Mouse (Mus musculus): ENCODE measurements at regions not wholly inside any gene's neighbourhood (a gene's known extent, or its start where the extent isn't known, plus 50 kb on each side); places are given as distances from the start of the nearest gene placed in this dataset.

DNA sequence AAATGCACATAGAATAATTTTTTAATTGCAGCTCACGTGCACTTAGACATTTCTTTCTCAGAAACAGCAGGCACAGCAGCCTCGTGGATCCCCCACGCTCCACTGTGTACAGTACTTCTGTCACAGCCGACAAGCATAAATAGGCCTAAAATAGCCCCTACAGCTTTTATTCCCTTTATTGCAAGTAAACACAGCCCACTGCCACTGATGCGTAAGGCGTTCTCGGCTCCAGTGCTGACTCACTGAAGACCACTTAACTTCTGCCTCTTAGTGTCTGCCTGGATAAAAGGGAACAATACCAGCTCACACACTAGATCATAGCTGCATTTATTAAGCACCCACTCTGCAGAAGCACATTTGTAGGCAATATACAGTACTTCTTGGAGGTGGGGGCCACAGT, 60.5 kb upstream of the Actbl2 start:
- H3K27ac ChIP-seq, result no peak overlapping the region
- no peak overlapping the region for H3K9ac ChIP-seq
- H3K4me1 ChIP-seq (replicated peaks), result peaks cover 8% of the 10 kb centered on the region
- H3K36me3 ChIP-seq, result no peaks in the 10 kb centered on the region
- no peak overlapping the region for H3K4me2 ChIP-seq
- no peak; the same call in 1 of the 2 replicates for ATAC-seq (ENCODE audit: low FRiP score)
- no peaks in the 10 kb centered on the region for H3K27me3 ChIP-seq
- WGBS, result 54% methylated on average over 7 of the region's 7 CpGs
- no peak overlapping the region for H3K4me3 ChIP-seq
- H3K9me3 ChIP-seq, result no peaks in the 10 kb centered on the region

DNA sequence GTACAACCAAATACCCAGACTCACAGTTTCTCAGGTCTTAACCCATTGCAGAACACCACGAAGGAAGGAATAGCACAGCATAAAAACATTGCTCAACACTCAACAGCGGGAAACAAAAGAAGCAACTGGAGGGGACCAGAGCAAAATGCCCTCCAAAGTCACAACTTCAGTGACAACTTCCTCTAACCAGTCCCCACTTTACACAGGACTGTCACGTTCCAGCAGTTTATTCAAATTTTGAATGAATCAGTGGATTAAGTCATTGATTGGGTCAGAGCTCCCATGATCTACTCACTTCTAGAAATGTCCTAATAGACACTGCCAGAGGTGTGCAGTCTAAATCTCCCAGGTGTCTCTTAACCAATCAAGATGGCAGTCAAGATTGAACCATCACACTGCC, 53.3 kb upstream of the Actbl2 start:
- Histone ChIP-seq H3K27me3 (no peaks in the 10 kb centered on the region), H3K4me3 (no peak overlapping the region), H3K4me2 (no peak overlapping the region), H3K4me1 (replicated peaks) (no peaks in the 10 kb centered on the region), H3K27ac (no peak overlapping the region), H3K9ac (no peak overlapping the region), H3K9me3 (no peaks in the 10 kb centered on the region), H3K36me3 (no peaks in the 10 kb centered on the region)
- ATAC-seq (ENCODE audit: low FRiP score), result no peak
- WGBS, result 87% methylated on average over 3 of the region's 3 CpGs

DNA sequence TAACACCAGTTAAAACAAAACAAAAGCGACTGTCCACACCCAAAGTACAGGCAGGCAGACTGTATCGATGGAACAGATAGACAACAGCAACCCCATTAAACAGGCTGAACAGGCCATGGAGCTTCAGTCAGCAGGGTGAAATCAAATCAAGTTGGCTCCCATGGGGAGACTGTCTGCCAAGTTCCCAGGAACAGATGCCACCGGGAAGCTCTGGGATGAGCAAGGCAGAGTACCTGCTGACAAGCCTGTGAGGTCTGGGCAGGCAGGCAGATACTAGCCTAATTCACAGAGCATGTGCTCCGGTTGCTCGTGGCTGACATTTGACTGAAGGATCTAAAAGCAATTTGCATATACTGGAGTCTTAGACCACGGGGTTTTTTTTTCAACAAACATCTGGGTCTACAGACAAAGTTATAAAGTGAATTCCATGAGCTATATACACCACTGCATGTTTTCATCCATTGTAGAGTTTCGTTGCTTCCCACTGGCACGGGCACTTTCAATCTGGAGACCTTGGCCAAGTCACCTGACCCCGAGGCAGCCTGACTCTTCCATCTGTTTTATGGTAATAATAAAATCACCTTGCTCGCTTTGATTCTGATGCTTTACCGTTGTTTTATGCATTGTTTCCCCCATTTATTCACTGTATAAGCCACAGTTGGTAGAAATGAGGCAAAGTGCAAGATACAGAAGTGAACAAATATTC, 50.1 kb upstream of the Actbl2 start:
- no peak overlapping the region for H3K4me2 ChIP-seq
- no peak overlapping the region for H3K9ac ChIP-seq
- no peaks in the 10 kb centered on the region for H3K27me3 ChIP-seq
- H3K4me3 ChIP-seq, result no peak overlapping the region
- no peaks in the 10 kb centered on the region for H3K36me3 ChIP-seq
- no peak overlapping the region for H3K27ac ChIP-seq
- ATAC-seq (ENCODE audit: low FRiP score), result peak; percentile 59; the same call in 1 of the 2 replicates
- no peaks in the 10 kb centered on the region for H3K9me3 ChIP-seq
- no peaks in the 10 kb centered on the region for H3K4me1 ChIP-seq (replicated peaks)
- 76% methylated on average over 11 of the region's 11 CpGs for WGBS
